Mouse (Mus musculus): ENCODE results near the gene Ksr1.

DNA sequence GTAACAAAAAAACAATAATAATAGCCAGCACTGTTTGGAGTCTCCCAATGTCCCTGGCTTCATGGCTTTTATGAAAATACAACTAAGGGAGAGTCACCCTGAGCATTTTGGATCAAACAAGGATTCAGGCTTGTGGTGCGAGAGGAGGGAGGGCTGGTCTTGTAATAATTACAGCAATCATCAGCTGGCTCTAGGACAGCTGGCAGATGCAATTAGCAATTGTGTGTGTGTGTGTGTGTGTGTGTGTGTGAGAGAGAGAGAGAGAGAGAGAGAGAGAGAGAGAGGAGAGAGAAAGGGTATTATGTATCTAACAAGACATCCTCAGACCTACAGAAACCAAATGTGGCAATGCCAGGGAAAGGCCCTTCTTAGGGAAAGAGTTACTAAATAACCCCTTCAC is 1.5 kb downstream of the Ksr1 start:
- TF ChIP-seq CTCF (IDR thresholded peaks at IDR 0.05; ENCODE audit: control insufficient read depth, insufficient read depth, low read length) (no peak), POLR2A (IDR thresholded peaks at IDR 0.05; ENCODE audit: borderline replicate concordance, control insufficient read depth, low read depth, low read length) (no peak)

Measured in bone marrow, adult 2 months (tissue).